In the genomic region with DNA sequence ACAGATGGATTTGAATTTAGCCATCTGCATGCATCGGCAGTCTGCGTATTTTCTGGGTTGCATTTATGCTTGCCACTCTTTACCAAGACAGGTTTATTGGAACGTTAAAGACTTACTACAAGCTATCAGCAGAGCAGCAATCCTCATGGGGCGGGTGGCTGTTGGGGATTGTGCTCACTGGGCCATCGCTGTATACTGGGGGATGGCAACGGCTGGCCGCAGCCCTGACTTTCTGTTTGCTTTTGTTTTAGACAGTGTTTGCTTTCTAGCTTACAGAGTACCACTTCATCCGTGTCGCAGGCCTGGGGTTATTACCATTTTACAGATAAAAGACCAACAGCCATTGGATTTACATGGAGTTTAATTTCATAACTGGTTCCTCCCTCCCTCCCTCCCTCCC, we compare ENCODE assay signal across 18 mouse cellular contexts. TPM values are rescaled to one million over a fixed set of nuclear protein-coding genes. Genes with fewer than 3 reads are reported as not detected.
DNase-seq lines count a peak whose midpoint lies in the region; ATAC-seq lines count a peak whose summit lies in the region.
"Had no signal": no experiment of that assay in that cellular context is flagged by ENCODE, and none has a peak within 500 bp of the region (broad histone marks: within the 10 kb centered on the region; RNA-seq: fewer than 3 reads in every experiment).

No protein-coding gene starts in this region.

- H3K36me3 ChIP-seq in hindbrain, embryonic 12.5 days, result no peaks in the 10 kb centered on the region
- H3K36me3 ChIP-seq in hindbrain, embryonic 11.5 days (ENCODE audit: control insufficient read depth, insufficient read depth, low read length), result no peaks in the 10 kb centered on the region
- H3K36me3 ChIP-seq in lung, embryonic 15.5 days, result no peaks in the 10 kb centered on the region
- no peaks in the 10 kb centered on the region for H3K36me3 ChIP-seq in hindbrain, embryonic 13.5 days
- no peaks in the 10 kb centered on the region for H3K36me3 ChIP-seq in hindbrain, embryonic 16.5 days (ENCODE audit: control insufficient read depth, insufficient read depth, low read length)
- H3K36me3 ChIP-seq: embryonic facial prominence, embryonic 12.5 days; G1E; limb, embryonic 12.5 days; liver, embryonic 15.5 days had no signal

- peaks cover 61% of the 10 kb centered on the region for H3K4me1 ChIP-seq in hindbrain, embryonic 12.5 days
- peaks cover 2% of the 10 kb centered on the region; the same call in 1 of the 2 replicates for H3K4me1 ChIP-seq in hindbrain, embryonic 11.5 days (replicated peaks; ENCODE audit: control insufficient read depth, insufficient read depth, low read length)
- H3K4me1 ChIP-seq in lung, embryonic 15.5 days, result peaks cover 11% of the 10 kb centered on the region
- H3K4me1 ChIP-seq in hindbrain, embryonic 13.5 days (replicated peaks), result peaks cover 65% of the 10 kb centered on the region
- peaks cover 27% of the 10 kb centered on the region for H3K4me1 ChIP-seq in hindbrain, embryonic 16.5 days (ENCODE audit: control insufficient read depth, insufficient read depth, low read depth, low read length)
- H3K4me1 ChIP-seq: liver, embryonic 15.5 days had no signal

- H3K4me3 ChIP-seq in hindbrain, embryonic 12.5 days, result no peak overlapping the region
- no peak overlapping the region for H3K4me3 ChIP-seq in hindbrain, embryonic 11.5 days (ENCODE audit: low read depth, low read length)
- no peak overlapping the region for H3K4me3 ChIP-seq in lung, embryonic 15.5 days
- H3K4me3 ChIP-seq in hindbrain, embryonic 13.5 days, result no peak overlapping the region
- no peak overlapping the region for H3K4me3 ChIP-seq in hindbrain, embryonic 16.5 days (ENCODE audit: low read length)
- H3K4me3 ChIP-seq: embryonic facial prominence, embryonic 12.5 days; gastrocnemius, adult 2 months; heart, adult 2 months; layer of hippocampus, adult 2 months; left cerebral cortex, adult 2 months; limb, embryonic 12.5 days; liver, embryonic 15.5 days had no signal

- 0 out of 2 replicates have a peak overlapping the region, but pooled peaks have one; percentile 31 for H3K27ac ChIP-seq in hindbrain, embryonic 12.5 days
- H3K27ac ChIP-seq in hindbrain, embryonic 11.5 days (ENCODE audit: low read depth, low read length), result no peak overlapping the region
- no peak overlapping the region for H3K27ac ChIP-seq in lung, embryonic 15.5 days
- peak overlapping the region; percentile 41 for H3K27ac ChIP-seq in hindbrain, embryonic 13.5 days
- no peak overlapping the region for H3K27ac ChIP-seq in hindbrain, embryonic 16.5 days (ENCODE audit: low read depth, low read length)
- H3K27ac ChIP-seq: embryonic facial prominence, embryonic 12.5 days; gastrocnemius, adult 2 months; heart, adult 2 months; layer of hippocampus, adult 2 months; left cerebral cortex, adult 2 months; limb, embryonic 12.5 days; liver, embryonic 15.5 days had no signal

- WGBS in hindbrain, embryonic 12.5 days, result 40% methylated on average over 9 of the region's 9 CpGs
- WGBS in hindbrain, embryonic 11.5 days, result 61% methylated on average over 9 of the region's 9 CpGs
- 28% methylated on average over 9 of the region's 9 CpGs for WGBS in lung, embryonic 15.5 days
- 35% methylated on average over 9 of the region's 9 CpGs for WGBS in hindbrain, embryonic 13.5 days
- 39% methylated on average over 9 of the region's 9 CpGs for WGBS in hindbrain, embryonic 16.5 days

- no peaks in the 10 kb centered on the region for H3K27me3 ChIP-seq in hindbrain, embryonic 12.5 days
- no peaks in the 10 kb centered on the region for H3K27me3 ChIP-seq in hindbrain, embryonic 11.5 days (ENCODE audit: control insufficient read depth, insufficient read depth, low read length)
- peaks cover 11% of the 10 kb centered on the region; the same call in 1 of the 2 replicates for H3K27me3 ChIP-seq in lung, embryonic 15.5 days
- no peaks in the 10 kb centered on the region for H3K27me3 ChIP-seq in hindbrain, embryonic 13.5 days
- H3K27me3 ChIP-seq in hindbrain, embryonic 16.5 days (replicated peaks; ENCODE audit: control insufficient read depth, insufficient read depth, low read length), result no peaks in the 10 kb centered on the region

- intact Hi-C loops in left cerebral cortex, postnatal 36 days (cut with DNase I), result no loop called here

- H3K9ac ChIP-seq in hindbrain, embryonic 12.5 days, result no peak overlapping the region
- no peak overlapping the region for H3K9ac ChIP-seq in hindbrain, embryonic 11.5 days (ENCODE audit: low read depth, low read length)
- no peak overlapping the region for H3K9ac ChIP-seq in lung, embryonic 15.5 days
- H3K9ac ChIP-seq in hindbrain, embryonic 13.5 days, result no peak overlapping the region
- H3K9ac ChIP-seq in hindbrain, embryonic 16.5 days (ENCODE audit: low read depth, low read length), result 0 out of 2 replicates have a peak overlapping the region, but pooled peaks have one; percentile 14
- H3K9ac ChIP-seq: embryonic facial prominence, embryonic 12.5 days; limb, embryonic 12.5 days; liver, embryonic 15.5 days had no signal

- H3K4me2 ChIP-seq in hindbrain, embryonic 12.5 days (replicated peaks), result no peak overlapping the region
- no peak overlapping the region for H3K4me2 ChIP-seq in hindbrain, embryonic 11.5 days (replicated peaks; ENCODE audit: low read depth, low read length)
- H3K4me2 ChIP-seq in lung, embryonic 15.5 days, result no peak overlapping the region
- no peak overlapping the region for H3K4me2 ChIP-seq in hindbrain, embryonic 13.5 days
- no peak overlapping the region for H3K4me2 ChIP-seq in hindbrain, embryonic 16.5 days (ENCODE audit: low read length)
- H3K4me2 ChIP-seq: embryonic facial prominence, embryonic 12.5 days; limb, embryonic 12.5 days; liver, embryonic 15.5 days had no signal

- peak; percentile 18; the same call in 1 of the 2 replicates for ATAC-seq in hindbrain, embryonic 12.5 days (ENCODE audit: low FRiP score)
- ATAC-seq in hindbrain, embryonic 11.5 days (ENCODE audit: low FRiP score), result no peak
- peak; percentile 39; the same call in 1 of the 2 replicates for ATAC-seq in lung, embryonic 15.5 days (ENCODE audit: borderline replicate concordance, extremely low read depth, low FRiP score, low TSS enrichment)
- no peak for ATAC-seq in hindbrain, embryonic 13.5 days (ENCODE audit: low FRiP score)
- no peak for ATAC-seq in hindbrain, embryonic 16.5 days

- DNase-seq in hindbrain, embryonic 11.5 days (ENCODE audit: low spot score), result no peak
- DNase-seq in lung, postnatal 14 days, result no peak
- no peak for DNase-seq in left cerebral cortex, postnatal 36 days (ENCODE audit: low spot score in 2 of 2)
- DNase-seq in gastrocnemius, postnatal 4 days (ENCODE audit: low spot score in 2 of 2), result no peak
- DNase-seq: cerebellum, postnatal 25 days; gastrocnemius, adult 2 months; heart, adult 2 months; thymus, postnatal 36 days had no signal

- H3K9me3 ChIP-seq in hindbrain, embryonic 12.5 days (replicated peaks), result no peaks in the 10 kb centered on the region
- H3K9me3 ChIP-seq in hindbrain, embryonic 11.5 days (ENCODE audit: control insufficient read depth, low read length), result no peaks in the 10 kb centered on the region
- H3K9me3 ChIP-seq in lung, embryonic 15.5 days, result no peaks in the 10 kb centered on the region
- no peaks in the 10 kb centered on the region for H3K9me3 ChIP-seq in hindbrain, embryonic 13.5 days
- no peaks in the 10 kb centered on the region for H3K9me3 ChIP-seq in hindbrain, embryonic 16.5 days (ENCODE audit: control insufficient read depth, low read length)
- H3K9me3 ChIP-seq: embryonic facial prominence, embryonic 12.5 days; G1E; limb, embryonic 12.5 days; liver, embryonic 15.5 days had no signal

RNA-seq across cellular contexts. Expression of gene Sema5b, which starts 28.8 kb away (rescaled TPM):
- 36.7 and 42.9 TPM in 2 replicates for polyA plus RNA-seq in hindbrain, embryonic 12.5 days (2016; fragmentation: Nextera tagmentation; extraction: Ambion mirVana)
- polyA plus RNA-seq in hindbrain, embryonic 11.5 days (2014; fragmentation: Nextera tagmentation; extraction: Ambion mirVana), result 27.3 and 30.1 TPM in 2 replicates
- 3.2 and 4.5 TPM in 2 replicates for polyA plus RNA-seq in lung, embryonic 15.5 days (2015; fragmentation: Nextera tagmentation; extraction: Ambion mirVana)
- polyA plus RNA-seq in hindbrain, embryonic 13.5 days (2015; fragmentation: Nextera tagmentation; extraction: Ambion mirVana), result 26.2 and 29.3 TPM in 2 replicates
- polyA plus RNA-seq in hindbrain, embryonic 16.5 days (2015; fragmentation: Nextera tagmentation; extraction: Ambion mirVana), result 15.1 and 18.3 TPM in 2 replicates
- total RNA-seq in left cerebral cortex, postnatal 36 days (2021), result 10 to 100 TPM; 12.7 to 20.4 TPM
- 1 to 10 TPM; 6.8 to 7.2 TPM for total RNA-seq in gastrocnemius, postnatal 4 days (2021)
- polyA plus RNA-seq: G1E had no signal

Comparison
In these comparisons a context has a peak if more than half of its experiments do, and no peak if none do; other contexts are left out.
1. ATAC-seq: peak in hindbrain, embryonic 12.5 days (single experiment) and lung, embryonic 15.5 days (single experiment); none in hindbrain, embryonic 11.5 days (single experiment), hindbrain, embryonic 13.5 days (single experiment) and hindbrain, embryonic 16.5 days (single experiment).
2. H3K27ac ChIP-seq: peak in hindbrain, embryonic 12.5 days (single experiment) and hindbrain, embryonic 13.5 days (single experiment); none in hindbrain, embryonic 11.5 days (single experiment), lung, embryonic 15.5 days (single experiment) and hindbrain, embryonic 16.5 days (single experiment).